Mouse (Mus musculus) NIH3T3 (cell line): ENCODE measurements around the gene Maco1.
"Not testable (repeated sequence)": the region's sequence is repeated elsewhere in the genome, so short reads cannot be mapped to it uniquely, and the experiment has no call there.

Experiments
- DNase-seq: peaks from one replicate; pipeline ENCODE4 v3.0.0-alpha.2; 2012; ENCODE audit warnings: low read depth

Gene Maco1

GRCm38 (mm10) chr4:134813406-134814228, 39.5 kb downstream of the Maco1 start:
- no peak for DNase-seq

GRCm38 (mm10) chr4:134804765-134805164, 48.4 kb downstream of the Maco1 start:
- DNase-seq, result peak; percentile 82

GRCm38 (mm10) chr4:134802765-134803164, 50.4 kb downstream of the Maco1 start:
- no peak for DNase-seq

DNA sequence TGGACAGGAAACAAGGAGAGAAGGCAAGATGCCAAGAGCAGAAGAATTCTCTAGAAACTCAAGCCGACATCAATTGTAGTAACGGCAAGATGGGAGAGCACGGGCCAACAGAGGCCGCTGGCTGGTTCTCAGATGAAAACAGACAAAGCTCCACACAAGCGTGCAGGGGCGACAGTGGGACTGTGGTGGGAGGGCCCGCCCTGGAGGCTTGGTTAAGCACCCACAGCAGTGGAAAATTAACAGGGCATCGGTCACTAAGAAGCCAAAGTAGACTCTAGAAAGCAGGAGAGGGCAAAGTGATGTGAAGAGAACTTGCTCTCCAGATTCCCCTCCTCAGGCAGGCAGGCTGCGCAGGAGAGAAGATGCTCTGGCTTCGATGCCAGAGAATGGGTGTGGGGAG, 51.0 kb downstream of the Maco1 start:
- no peak for DNase-seq

DNA sequence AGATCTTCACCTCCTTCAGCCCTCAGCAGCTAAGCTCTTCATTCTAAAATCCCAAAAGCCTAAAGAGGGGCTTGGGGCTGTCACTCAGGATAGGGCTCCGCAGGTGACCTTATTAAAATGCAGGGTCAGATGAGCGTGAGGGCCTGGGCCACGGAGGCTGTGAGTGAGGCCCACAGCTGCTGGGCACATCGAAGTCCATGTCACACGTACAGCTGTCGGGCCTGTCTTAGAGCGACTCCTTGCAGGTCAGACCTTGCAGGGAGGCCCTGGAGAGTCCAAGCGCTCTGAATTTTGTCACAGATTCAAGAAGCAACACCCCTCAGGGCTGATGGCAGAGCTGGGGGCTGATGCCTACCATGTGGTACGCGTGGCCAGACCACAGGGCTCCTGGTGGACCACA, 52.5 kb downstream of the Maco1 start:
- no peak for DNase-seq

DNA sequence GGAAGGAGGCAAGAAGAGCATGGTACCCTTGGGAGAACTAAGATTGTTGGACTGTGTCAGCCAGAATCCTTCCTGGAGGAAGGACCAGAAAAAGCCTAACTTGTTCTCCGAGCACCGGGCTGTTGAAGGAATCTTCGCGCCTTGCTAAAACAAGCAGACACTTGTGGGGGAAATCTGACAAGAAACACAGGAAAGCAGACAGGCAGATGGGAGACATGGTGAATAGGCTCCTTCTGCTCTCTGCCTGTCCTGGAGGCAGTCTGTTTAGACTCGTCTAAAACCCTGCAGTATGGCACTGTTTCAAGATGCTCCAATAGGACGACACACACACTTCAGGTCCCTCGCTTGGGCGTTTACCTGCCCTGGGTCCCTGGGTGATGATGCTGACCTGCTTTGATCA, 53.0 kb downstream of the Maco1 start:
- no peak for DNase-seq

DNA sequence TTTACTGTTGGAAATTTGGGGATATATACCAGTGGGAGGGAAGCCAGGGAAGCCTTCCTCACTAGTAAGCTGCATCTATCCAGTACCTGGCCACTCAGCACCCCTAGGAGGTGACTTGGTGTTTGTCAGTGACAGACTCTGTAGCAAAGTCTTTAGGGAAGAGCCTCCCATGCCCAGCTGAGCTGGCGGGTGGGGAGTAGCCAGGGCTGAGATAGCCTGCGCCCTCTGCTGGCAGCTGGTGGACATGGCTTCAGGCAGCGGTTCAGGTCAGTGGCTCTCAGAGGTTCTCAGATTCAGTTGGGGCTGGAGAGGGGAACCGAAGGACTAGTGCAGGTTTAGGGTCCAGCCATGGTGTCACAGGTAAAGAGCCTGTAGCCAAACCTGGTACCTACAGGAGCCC, 53.9 kb downstream of the Maco1 start:
- DNase-seq, result peak; percentile 86

GRCm38 (mm10) chr4:134798861-134799260, 54.3 kb downstream of the Maco1 start:
- DNase-seq, result no peak

- DNase-seq, result no peak
Observed at GRCm38 (mm10) chr4:134797621-134798020, 55.5 kb downstream of the Maco1 start.

DNA sequence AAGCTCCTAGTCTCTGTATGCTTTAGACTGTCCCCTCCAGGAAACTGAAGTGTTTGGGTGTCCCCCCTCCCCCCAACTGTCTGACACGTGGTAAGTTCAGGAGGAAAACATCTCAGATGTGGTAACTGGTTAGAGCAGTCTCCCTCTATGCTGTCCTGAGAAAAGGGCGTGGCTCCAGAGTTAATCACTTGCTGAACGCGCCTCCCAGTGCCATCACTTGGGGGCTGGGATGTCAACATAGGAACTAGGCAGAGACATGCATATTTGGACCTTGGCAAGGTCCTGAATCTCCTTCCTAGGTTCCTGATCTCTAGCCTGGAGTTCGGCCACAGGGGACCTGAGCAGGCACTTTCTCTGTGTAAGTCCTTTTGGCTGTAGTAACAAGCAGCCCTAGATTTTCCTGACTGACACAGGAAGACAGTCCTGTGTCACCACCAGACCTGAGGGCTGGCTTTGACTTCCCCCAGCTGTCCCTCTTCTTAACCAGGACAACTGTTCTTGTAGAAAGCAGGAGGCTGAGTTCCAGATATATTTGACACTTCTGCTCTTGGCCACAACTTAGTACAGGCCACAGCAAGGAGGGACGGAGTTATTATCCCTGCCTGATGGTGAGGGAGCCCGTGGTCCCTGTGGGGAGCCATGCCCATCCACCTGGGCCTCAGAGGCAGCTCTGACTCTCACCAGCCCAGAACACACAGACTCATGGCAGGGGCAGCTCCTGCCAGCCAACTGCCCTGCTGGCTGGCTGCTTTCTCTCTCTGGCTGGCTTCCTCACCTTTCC, 56.4 kb downstream of the Maco1 start:
- peak; percentile 14 for DNase-seq

GRCm38 (mm10) chr4:134795819-134796485, 57.2 kb downstream of the Maco1 start:
- no peak for DNase-seq

DNA sequence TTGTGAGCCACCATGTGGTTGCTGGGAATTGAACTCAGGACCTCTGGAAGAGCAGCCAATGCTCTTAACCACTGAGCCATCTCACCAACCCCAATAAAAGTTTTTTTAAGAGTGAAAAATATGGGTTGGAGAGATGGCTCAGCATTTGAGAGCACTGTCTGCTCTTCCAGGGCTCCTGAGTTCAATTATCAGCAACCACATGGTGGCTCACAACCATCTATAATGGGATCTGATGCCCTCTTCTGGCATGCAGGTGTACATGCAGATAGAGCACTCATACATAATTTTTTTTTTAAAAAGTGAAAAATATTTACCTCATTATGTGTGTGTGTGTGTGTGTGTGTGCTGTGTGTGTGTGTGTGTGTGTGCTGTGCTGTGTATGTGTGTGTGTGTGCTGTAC, 58.2 kb downstream of the Maco1 start:
- not testable (repeated sequence) for DNase-seq

- DNase-seq, result peak; percentile 88
Observed at GRCm38 (mm10) chr4:134793213-134793956, 59.8 kb downstream of the Maco1 start.

DNA sequence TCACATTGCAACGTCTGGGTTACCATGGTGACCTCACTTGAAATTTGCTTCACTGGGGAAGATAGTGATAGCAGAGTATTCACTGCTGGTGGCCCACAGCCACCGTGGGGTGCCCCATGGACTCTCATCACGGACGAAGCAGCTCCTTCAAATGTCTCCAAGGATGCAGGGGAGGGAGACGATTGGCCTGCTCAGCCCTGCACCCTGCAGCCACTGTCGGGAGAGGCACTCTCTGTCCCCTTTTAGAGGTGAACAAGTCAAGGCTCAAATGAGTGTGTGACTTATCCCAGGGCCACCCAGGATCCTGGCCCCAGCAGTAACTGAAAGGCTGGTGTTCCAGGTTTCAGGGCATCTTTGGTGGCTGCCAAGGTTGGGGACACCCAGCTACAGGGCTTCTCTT, 61.4 kb downstream of the Maco1 start:
- DNase-seq, result no peak

- no peak for DNase-seq
Observed at GRCm38 (mm10) chr4:134786946-134787345, 66.2 kb downstream of the Maco1 start.

GRCm38 (mm10) chr4:134784701-134785100, 68.4 kb downstream of the Maco1 start:
- peak; percentile 65 for DNase-seq

DNA sequence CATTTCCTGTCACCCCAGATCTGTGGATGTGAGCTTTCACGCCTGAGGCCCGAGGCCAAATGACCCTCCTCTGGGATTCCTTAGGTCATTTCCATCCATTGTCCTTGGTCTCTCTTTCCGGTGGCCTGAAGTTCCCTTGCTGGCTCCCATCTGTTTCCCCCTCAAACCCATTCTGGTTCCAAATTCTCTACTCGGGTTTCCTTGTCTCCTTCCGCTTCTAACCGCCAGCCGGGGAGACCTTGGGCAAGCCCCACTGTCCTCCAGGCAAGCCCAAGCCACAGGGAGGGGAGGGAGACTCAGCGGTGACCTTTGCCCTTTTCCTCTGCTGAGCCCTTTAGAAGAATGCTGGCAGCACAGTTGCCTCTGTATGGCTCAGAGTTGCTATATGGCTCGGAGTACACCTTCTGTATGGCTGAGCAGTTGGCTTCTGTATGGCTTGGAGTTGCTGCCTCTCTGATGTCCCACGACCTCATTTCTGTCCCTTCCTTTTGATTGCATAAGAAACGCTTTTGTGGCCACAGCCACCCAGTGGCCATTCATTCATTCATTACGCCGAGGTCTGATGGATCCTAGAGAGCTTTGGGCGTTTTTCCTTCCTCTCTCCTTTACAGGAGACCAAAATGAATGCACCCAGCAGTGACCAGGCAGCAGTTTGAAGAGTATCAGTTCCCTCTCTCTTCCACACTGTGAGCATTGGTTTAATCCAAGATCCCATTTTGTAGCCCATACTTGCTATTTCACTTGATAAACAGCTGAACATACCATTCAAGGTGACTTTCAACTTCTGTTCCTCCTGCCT, 73.8 kb downstream of the Maco1 start:
- no peak for DNase-seq

DNA sequence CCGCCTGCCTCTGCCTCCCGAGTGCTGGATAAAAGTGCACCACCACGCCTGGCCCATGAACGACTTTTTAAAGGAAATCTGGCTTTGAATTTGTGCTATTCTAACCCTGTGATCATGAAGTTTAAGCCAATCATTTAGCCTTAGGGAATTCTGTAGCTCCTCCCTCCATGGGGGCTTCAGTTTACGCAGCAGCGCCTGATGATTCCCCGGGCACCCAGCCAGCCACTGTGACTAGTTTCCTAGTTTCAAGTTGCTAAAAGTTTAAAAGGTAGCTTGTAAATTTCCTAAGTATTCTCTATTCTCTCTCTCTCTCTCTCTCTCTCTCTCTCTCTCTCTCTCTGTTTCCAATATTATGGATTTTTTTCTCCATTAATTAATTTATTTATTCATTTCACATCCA, 76.9 kb downstream of the Maco1 start:
- DNase-seq, result peak; percentile 92

DNA sequence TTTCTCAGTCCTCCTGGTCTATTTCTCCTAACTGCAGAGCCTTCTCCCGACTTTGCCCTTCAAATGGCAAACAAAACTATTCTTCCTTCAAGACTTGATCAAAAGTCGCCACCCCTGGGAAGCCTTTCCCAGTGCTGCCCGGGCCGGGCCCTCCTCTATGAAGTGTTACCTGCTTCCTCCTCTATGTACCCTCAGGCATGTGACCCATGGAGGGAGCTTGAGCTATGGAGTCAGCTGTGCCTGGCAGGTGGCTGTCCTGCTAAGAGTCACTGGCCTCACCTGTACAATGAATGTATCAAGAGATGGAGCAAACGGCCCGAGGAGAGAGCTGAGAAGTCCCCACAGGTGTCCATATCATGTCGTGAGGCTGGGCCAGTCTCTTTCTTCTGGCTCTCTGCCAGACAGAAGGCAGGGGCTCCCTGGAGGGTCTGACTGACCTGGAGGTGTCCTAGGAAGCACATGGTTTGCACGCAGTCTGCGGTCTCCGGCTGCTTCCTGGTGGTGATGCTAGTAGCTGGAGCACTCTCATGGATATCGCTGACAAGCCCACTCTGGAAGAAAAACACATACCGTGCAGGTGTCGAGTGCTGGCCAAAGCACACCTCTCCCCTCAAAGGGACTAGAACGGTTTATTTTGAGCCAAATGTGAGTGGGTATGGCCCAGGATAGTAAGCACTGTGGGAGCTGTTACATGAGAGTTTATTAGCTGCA, 77.8 kb downstream of the Maco1 start:
- no peak for DNase-seq

DNA sequence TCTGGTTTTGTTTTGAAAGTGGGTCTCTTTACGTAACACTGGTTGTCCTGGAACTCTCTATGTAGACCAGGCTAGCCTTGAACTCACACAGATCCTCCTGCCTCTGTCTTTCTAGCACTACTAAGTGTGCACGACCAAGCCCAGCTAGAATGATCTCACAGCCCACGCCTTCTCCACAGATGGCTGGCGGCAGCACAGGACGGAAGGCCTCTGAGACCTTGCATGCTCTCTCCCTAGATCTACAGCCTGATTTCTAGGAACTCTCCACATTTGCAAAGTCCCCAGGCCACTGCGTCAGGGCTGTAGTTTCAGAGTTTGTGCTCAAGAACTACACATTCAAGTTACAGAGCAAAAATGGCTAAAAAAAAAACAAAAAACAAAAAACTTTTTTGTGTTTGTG, 79.0 kb downstream of the Maco1 start:
- no peak for DNase-seq
